Mouse (Mus musculus) erythroblast, embryonic 14.5 days (primary cell): ENCODE results near the gene Rnf44. TPM values are rescaled to one million over a fixed set of nuclear protein-coding genes. Genes with fewer than 3 reads are reported as not detected.

Source experiments
- H3K27me3 ChIP-seq: 2 replicates; pipeline ENCODE4 v1.6.1; 2012; ENCODE audit warnings: inconsistent platforms; ENCODE audit not compliant: control insufficient read depth
- H3K36me3 ChIP-seq: 2 replicates; pipeline ENCODE4 v1.6.1; 2012; ENCODE audit warnings: mild to moderate bottlenecking, inconsistent platforms; ENCODE audit not compliant: control insufficient read depth
- H3K4me1 ChIP-seq: 2 replicates; pipeline ENCODE4 v1.6.1; 2012; ENCODE audit warnings: inconsistent platforms; ENCODE audit not compliant: control insufficient read depth
- H3K4me3 ChIP-seq: replicated peaks from 2 replicates; pipeline ENCODE3; 2012; ENCODE audit warnings: moderate library complexity, mild to moderate bottlenecking, inconsistent platforms
- H3K9me3 ChIP-seq: 2 replicates; pipeline ENCODE4 v1.6.1; 2012; ENCODE audit warnings: low read length, inconsistent platforms, mixed read lengths; ENCODE audit not compliant: control insufficient read depth
- GATA1 ChIP-seq: IDR thresholded peaks from 2 replicates; pipeline ENCODE4 v1.6.1; 2012; ENCODE audit warnings: low read length, inconsistent platforms, mixed read lengths
- TAL1 ChIP-seq: IDR thresholded peaks from 3 replicates; pipeline ENCODE4 v1.6.1; 2012; ENCODE audit warnings: low read length, inconsistent platforms, mixed read lengths
- polyA plus RNA-seq: library from polyadenylated mRNA; stranded (reverse); fragments of >175 nt; gene quantifications from 2 replicates; pipeline ENCODE4 v1.2.3, GENCODE M21; 2012

The Rnf44 gene
- polyA plus RNA-seq, 1 experiment: 23.6 TPM

DNA sequence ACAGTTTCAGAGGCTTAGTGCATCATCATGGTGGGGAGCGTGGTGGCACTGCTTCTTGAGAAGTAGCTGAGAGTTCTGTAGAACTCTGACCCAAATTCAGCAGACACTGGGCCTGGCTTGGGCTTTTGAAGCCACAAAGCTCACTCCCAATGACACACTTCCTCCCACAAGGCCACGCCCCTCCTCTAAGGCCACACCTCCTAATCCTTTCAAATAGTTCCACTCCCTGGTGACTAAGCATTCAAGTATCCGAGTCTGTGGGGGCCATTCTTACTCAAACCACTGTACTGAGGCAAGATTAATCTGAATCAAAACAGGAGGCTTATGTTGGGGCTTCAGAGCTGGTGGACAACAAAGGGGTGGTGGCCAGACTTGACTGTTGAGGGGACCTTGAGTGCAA is 17.2 kb upstream of the Rnf44 start:
- H3K36me3 ChIP-seq: no peaks in the 10 kb centered on the region
- peaks cover 7% of the 10 kb centered on the region for H3K9me3 ChIP-seq
- no peaks in the 10 kb centered on the region for H3K27me3 ChIP-seq
- TF ChIP-seq TAL1: no peak
- TF ChIP-seq GATA1: no peak
- no peaks in the 10 kb centered on the region for H3K4me1 ChIP-seq
- H3K4me3 ChIP-seq: no peak overlapping the region

DNA sequence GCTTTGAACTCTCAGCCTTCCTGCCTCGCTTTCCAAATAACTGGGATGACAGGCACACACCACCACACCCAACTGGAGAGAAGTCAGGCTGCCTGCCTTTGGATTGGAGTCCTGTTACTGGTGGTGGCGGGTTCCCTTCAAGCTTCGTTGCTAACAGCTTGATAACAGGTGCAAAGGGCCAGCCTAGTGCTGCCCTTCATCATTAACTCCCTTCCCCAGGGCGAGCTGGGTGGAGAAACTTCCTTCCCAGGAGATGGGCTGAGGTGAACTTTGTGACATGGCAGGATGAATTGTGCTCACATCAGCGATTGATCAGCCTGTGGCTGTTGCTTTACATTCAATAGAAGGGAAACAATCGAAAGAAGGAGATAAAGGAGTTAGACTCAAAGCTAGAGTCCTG is 11.2 kb upstream of the Rnf44 start:
- Histone ChIP-seq H3K4me1 (no peaks in the 10 kb centered on the region), H3K4me3 (no peak overlapping the region), H3K9me3 (no peaks in the 10 kb centered on the region), H3K27me3 (no peaks in the 10 kb centered on the region), H3K36me3 (no peaks in the 10 kb centered on the region)
- TF ChIP-seq TAL1: no peak
- TF ChIP-seq GATA1: no peak

DNA sequence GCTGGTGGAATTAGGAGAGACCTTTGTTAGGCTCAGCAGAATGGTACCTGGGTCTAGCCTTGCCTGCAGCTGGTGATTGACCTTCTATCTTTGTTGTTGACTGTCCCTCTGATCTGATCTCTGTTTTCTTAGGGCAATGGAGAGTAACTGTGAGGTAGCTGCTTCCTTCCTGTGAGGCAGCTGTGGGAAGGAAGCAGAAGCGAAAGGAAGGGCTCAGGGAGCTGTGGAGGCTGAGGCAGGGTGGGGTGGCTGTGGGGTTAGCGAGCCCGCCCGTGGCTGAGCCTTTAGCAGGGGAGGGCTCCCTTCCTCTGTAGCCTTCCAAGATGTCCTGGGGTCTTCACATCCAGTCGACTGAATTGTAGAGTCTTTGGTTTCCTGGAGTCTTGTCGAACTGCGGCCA is 8.8 kb upstream of the Rnf44 start:
- Histone ChIP-seq H3K4me1 (no peaks in the 10 kb centered on the region), H3K9me3 (no peaks in the 10 kb centered on the region), H3K27me3 (no peaks in the 10 kb centered on the region), H3K36me3 (no peaks in the 10 kb centered on the region), H3K4me3 (no peak overlapping the region)
- TF ChIP-seq GATA1 (no peak), TAL1 (no peak)

DNA sequence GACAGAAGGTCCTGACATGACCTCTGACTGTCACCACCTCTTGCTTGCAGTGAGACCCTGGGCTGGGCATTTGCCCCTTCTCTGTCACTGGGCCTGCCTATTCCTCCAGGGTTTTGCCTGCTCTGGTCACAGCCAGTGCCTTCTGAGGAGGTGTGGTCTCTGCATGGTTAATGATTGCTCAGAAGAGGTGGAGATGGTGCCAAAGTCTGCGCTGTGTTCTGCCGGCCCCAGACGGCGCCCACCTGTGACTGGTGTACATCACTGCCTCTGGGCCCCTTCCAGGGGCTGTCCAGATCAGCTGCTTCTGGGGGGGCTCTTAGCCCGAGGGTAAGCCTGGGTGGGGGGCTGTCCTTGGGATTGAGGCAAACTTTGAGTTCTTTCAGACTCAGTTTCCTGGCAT is 7.5 kb upstream of the Rnf44 start, which contains the start of gene Cdhr2:
Cdhr2 (plus strand) TSS at position 219 of the 400 bp plus-strand sequence.
- Histone ChIP-seq H3K4me1 (no peaks in the 10 kb centered on the region), H3K27me3 (no peaks in the 10 kb centered on the region), H3K9me3 (no peaks in the 10 kb centered on the region), H3K4me3 (peak within 1 kb of the TSS; percentile 25), H3K36me3 (no peaks in the 10 kb centered on the region)
- TF ChIP-seq TAL1 (no peak), GATA1 (no peak)

DNA sequence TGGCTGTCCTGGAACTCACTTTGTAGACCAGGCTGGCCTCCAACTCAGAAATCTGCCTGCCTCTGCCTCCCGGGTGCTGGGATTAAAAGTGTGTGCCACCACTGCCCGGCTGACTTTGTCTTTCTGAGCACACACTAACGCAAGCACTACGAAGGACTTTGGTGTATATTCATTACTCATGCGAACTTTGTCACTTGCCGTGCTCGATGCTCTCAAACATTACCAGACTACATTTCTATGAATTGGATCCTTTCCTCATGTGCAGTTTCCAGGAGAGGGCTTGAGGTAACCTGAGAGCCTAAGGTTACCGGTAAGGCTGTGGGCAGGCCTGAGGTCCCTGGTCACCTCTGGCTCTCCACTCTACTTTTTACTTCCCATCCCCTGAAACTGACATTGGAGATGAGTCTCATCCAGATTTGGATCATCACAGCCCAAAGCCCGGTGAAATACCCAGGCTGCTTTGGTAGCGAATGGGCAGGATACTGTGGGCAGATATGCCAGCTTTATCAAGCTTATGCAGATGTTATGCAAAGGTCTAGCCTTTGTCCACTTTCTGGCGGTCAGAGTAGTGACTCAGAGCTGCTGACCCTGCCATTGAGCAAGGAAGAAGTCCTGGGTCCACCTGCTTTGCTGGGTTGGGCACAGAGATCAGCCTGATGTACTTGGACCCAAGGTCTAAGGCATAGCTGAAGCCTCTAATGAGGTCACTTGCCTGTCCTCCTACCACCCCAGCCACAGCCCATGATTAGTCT is 1.9 kb upstream of the Rnf44 start:
- H3K4me1 ChIP-seq: peaks cover 37% of the 10 kb centered on the region
- peaks cover 19% of the 10 kb centered on the region for H3K36me3 ChIP-seq
- no peaks in the 10 kb centered on the region for H3K9me3 ChIP-seq
- H3K27me3 ChIP-seq: no peaks in the 10 kb centered on the region
- TF ChIP-seq TAL1 (no peak), GATA1 (no peak)
- no peak overlapping the region for H3K4me3 ChIP-seq

DNA sequence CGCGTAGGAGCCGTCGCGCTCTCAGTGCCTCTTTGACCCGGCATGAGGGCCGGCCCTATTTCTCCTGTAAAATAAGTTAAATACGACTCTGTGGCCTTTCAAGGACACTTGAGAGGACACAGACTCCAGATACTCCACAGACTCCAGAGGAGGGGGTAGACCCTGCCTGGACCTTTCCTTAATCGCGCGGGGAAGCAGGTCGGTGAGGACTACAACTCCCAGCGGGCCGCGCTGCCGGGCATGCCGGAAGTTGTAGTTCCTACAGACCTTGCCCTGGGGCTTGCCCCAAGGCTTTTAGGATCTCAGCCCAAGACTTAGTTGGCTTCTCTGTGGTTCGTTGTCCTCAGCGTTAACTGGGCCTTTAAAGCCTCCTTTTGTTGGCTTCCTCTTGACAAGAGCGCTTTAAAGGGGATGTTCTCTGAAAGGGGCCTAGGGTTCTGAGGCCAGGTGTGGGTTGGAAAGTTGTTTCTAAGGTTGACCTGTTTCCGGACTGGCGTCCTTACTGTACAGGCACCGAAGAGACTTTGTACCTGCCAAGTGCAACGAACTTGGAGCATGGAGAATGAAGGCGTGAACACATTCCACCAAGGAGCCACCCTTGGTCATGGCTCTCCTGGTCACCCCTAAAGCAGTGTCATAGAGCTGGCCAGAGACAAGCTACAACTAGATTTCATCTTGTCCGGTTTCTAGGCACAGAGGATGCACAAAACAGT is 797 bp upstream of the Rnf44 start:
- Histone ChIP-seq H3K36me3 (peaks cover 25% of the 10 kb centered on the region), H3K4me1 (peaks cover 48% of the 10 kb centered on the region), H3K9me3 (no peaks in the 10 kb centered on the region), H3K4me3 (peak overlapping the region; percentile 100), H3K27me3 (no peaks in the 10 kb centered on the region)
- TF ChIP-seq GATA1 (no peak), TAL1 (no peak)

DNA sequence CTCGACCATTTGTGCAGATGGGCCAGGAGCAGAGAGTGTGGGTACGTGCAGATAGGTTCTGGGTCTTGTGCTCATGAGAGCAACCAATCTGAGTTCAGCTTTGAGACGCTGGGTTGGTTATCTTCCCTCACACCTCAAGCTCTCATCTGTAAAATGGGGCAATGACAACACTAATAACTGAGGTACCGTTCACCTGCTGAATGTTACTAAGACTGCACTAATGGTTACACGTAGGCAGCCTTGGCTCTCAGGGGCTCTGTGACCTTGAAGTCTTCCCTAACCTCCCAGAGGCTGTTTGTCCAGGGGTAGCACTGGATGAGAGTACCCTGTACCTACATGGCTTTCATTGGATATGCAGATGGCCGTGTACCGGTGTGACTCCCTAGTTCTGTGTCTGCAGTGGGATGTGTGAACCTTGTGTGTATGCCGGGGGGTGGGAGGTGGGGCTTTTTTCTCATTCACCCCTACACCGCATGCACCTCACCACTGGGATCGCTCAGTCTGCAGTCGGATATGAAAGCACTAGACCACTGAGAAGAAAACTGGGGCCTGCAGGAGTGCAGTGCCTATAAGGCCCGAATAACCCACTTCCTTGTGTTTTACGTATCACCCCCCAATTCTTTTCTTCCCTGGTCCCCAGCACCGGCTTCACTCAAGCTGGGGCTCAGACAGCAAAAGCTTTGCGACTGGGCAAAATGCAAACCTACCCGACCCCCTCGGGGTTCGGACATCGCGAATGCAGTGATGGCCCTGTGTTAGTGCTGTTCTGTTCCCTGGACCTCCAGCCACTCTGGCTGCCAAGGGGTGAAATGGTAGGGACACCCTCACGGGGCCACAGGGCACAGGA is 773 bp downstream of the Rnf44 start:
- no peaks in the 10 kb centered on the region for H3K9me3 ChIP-seq
- TF ChIP-seq GATA1: no peak
- TF ChIP-seq TAL1: no peak
- no peaks in the 10 kb centered on the region for H3K27me3 ChIP-seq
- H3K4me3 ChIP-seq: peak overlapping the region; percentile 100
- peaks cover 25% of the 10 kb centered on the region for H3K36me3 ChIP-seq
- H3K4me1 ChIP-seq: peaks cover 64% of the 10 kb centered on the region

DNA sequence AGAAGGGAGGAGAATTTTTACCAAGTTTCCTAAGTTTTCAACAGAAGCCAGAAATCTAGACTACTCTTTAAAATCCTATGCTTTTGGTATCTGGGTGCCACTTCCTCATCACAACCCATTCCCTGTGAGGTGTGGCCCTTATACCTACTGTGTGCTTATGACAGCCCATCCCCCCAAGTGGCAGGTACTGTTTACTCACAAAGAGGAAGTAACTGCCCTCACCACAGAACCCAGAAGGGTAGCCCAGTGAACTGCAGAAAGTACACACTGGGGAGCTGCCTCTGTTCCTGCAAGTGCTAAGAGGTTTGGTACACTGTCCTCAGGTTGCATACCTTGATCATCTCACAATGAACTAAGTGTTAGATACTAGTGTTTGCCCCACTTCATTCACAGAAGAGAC is 2.0 kb downstream of the Rnf44 start:
- peaks cover 71% of the 10 kb centered on the region for H3K4me1 ChIP-seq
- no peaks in the 10 kb centered on the region for H3K27me3 ChIP-seq
- H3K36me3 ChIP-seq: peaks cover 25% of the 10 kb centered on the region
- H3K9me3 ChIP-seq: no peaks in the 10 kb centered on the region
- TF ChIP-seq GATA1: no peak
- peak overlapping the region; percentile 100 for H3K4me3 ChIP-seq
